Mouse (Mus musculus) erythroblast, embryonic 14.5 days (primary cell): ENCODE measurements around the gene Tm6sf1. TPM values are rescaled to one million over a fixed set of nuclear protein-coding genes. Genes with fewer than 3 reads are reported as not detected.

ENCODE experiments used
- H3K27me3 ChIP-seq: 2 replicates; pipeline ENCODE4 v1.6.1; 2012; ENCODE audit warnings: inconsistent platforms; ENCODE audit not compliant: control insufficient read depth
- H3K36me3 ChIP-seq: 2 replicates; pipeline ENCODE4 v1.6.1; 2012; ENCODE audit warnings: mild to moderate bottlenecking, inconsistent platforms; ENCODE audit not compliant: control insufficient read depth
- H3K4me1 ChIP-seq: 2 replicates; pipeline ENCODE4 v1.6.1; 2012; ENCODE audit warnings: inconsistent platforms; ENCODE audit not compliant: control insufficient read depth
- H3K4me3 ChIP-seq: replicated peaks from 2 replicates; pipeline ENCODE3; 2012; ENCODE audit warnings: moderate library complexity, mild to moderate bottlenecking, inconsistent platforms
- H3K9me3 ChIP-seq: 2 replicates; pipeline ENCODE4 v1.6.1; 2012; ENCODE audit warnings: low read length, inconsistent platforms, mixed read lengths; ENCODE audit not compliant: control insufficient read depth
- GATA1 ChIP-seq: IDR thresholded peaks from 2 replicates; pipeline ENCODE4 v1.6.1; 2012; ENCODE audit warnings: low read length, inconsistent platforms, mixed read lengths
- TAL1 ChIP-seq: IDR thresholded peaks from 3 replicates; pipeline ENCODE4 v1.6.1; 2012; ENCODE audit warnings: low read length, inconsistent platforms, mixed read lengths
- polyA plus RNA-seq: library from polyadenylated mRNA; stranded (reverse); fragments of >175 nt; gene quantifications from 2 replicates; pipeline ENCODE4 v1.2.3, GENCODE M21; 2012

Tm6sf1 gene
- polyA plus RNA-seq, 1 experiment: 0.06 TPM

DNA sequence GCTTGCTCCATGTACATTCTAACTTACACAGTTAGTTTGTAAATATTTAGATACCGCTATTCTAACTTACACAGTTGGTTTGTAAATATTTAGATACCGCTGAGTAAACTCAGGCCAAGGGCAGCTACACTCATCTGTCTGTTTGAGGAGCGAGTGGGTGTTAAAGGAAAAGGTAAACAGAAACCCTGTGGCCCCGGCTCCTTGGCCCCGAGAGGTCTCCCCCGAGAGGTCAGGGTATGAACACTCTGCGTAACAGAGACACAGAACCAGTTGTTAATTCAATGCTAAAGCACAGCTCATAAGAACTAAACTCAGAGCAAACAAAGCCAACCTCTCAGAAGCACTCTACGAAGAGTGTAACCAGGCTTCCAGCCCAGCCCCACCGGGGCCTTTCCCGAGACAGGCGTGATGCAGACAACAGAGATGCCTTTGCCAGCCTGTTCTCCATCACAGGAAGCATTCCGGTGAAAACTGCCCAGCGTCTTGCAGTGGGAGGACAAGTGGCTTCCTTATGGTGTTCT, 13.8 kb downstream of the Tm6sf1 start:
- TF ChIP-seq TAL1 (no peak), GATA1 (no peak)
- H3K9me3 ChIP-seq: no peaks in the 10 kb centered on the region
- no peak overlapping the region for H3K4me3 ChIP-seq
- H3K36me3 ChIP-seq: no peaks in the 10 kb centered on the region
- H3K27me3 ChIP-seq: peaks cover 6% of the 10 kb centered on the region; the same call in 1 of the 2 replicates
- no peaks in the 10 kb centered on the region for H3K4me1 ChIP-seq

DNA sequence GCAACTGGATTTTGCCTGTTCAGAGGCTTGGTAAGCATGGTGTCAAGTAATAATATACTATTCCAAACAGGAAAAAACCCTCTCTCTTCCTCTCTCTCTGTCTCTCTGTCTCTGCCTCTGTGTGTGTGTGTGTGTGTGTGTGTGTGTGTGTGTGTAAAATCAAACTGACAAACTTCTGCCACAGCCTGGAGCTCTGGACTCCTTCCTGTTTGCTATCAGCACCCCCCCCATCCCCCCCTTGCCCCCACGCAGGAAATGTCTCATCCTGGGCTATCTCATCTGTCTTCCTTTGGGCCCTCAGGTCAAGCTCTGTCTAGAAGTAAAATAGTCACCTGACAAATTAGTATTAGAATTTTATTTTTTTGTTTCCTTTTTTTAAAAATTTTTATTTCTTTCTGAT, 15.0 kb downstream of the Tm6sf1 start:
- Histone ChIP-seq H3K4me1 (no peaks in the 10 kb centered on the region), H3K27me3 (peaks cover 18% of the 10 kb centered on the region), H3K9me3 (no peaks in the 10 kb centered on the region), H3K4me3 (no peak overlapping the region), H3K36me3 (no peaks in the 10 kb centered on the region)
- TF ChIP-seq TAL1: no peak
- TF ChIP-seq GATA1: no peak

DNA sequence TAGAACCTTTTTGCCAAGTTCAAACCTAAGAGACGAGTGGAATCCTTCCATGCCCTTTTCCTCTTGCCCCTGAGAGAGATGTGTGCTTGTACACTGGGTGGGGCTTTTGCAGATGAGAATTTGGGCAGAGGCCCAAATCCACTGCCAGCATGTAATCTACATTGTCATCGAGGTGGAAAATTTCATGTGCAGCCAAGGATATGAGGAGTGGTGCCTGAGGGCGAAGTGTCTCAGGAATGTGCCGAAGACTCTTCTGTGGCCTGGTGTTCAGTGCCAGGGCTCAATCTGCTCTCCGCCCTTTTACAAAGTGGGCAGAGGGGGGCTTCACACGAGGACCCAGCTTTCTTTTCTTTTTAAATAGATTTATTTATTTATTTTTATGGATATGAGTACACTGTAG, 15.8 kb downstream of the Tm6sf1 start:
- TF ChIP-seq GATA1 (no peak), TAL1 (no peak)
- H3K36me3 ChIP-seq: no peaks in the 10 kb centered on the region
- no peak overlapping the region for H3K4me3 ChIP-seq
- peaks cover 17% of the 10 kb centered on the region for H3K27me3 ChIP-seq
- no peaks in the 10 kb centered on the region for H3K9me3 ChIP-seq
- H3K4me1 ChIP-seq: no peaks in the 10 kb centered on the region

- H3K36me3 ChIP-seq: no peaks in the 10 kb centered on the region
- no peak for TF ChIP-seq GATA1
- TF ChIP-seq TAL1: no peak
- peaks cover 13% of the 10 kb centered on the region for H3K27me3 ChIP-seq
Observed at GRCm38 (mm10) chr7:81875372-81875771, 16.6 kb downstream of the Tm6sf1 start.

GRCm38 (mm10) chr7:81880286-81880685, 21.5 kb downstream of the Tm6sf1 start:
- TF ChIP-seq GATA1: no peak
- TF ChIP-seq TAL1: no peak
- Histone ChIP-seq H3K4me1 (no peaks in the 10 kb centered on the region), H3K36me3 (no peaks in the 10 kb centered on the region), H3K27me3 (peaks cover 15% of the 10 kb centered on the region), H3K4me3 (no peak overlapping the region), H3K9me3 (no peaks in the 10 kb centered on the region)

More at GRCm38 (mm10) chr7:81875372-81875771, 16.6 kb downstream of the Tm6sf1 start:
- no peak overlapping the region for H3K4me3 ChIP-seq
- no peaks in the 10 kb centered on the region for H3K4me1 ChIP-seq
- H3K9me3 ChIP-seq: no peaks in the 10 kb centered on the region

DNA sequence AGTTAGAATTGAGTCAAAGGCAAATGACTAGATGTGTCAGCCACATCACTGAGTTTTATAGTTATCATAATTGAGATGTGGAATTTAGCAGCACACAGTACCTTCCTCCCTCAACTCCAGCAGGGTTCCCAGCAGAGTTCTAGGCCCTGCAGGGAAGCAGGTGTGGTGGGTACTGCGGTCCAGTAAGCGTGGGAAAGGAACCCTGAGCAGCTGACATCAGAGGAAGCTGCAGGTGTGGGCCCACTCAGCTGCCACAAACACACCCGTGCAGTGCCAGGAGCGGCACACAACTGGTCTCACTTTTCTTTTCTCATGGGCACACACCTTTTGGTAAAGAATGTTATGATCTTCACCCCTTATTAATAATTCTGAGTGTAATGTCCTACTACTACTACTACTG, 22.0 kb downstream of the Tm6sf1 start:
- peaks cover 15% of the 10 kb centered on the region for H3K27me3 ChIP-seq
- H3K4me1 ChIP-seq: no peaks in the 10 kb centered on the region
- no peaks in the 10 kb centered on the region for H3K9me3 ChIP-seq
- H3K36me3 ChIP-seq: no peaks in the 10 kb centered on the region
- H3K4me3 ChIP-seq: no peak overlapping the region
- no peak for TF ChIP-seq TAL1
- TF ChIP-seq GATA1: no peak

DNA sequence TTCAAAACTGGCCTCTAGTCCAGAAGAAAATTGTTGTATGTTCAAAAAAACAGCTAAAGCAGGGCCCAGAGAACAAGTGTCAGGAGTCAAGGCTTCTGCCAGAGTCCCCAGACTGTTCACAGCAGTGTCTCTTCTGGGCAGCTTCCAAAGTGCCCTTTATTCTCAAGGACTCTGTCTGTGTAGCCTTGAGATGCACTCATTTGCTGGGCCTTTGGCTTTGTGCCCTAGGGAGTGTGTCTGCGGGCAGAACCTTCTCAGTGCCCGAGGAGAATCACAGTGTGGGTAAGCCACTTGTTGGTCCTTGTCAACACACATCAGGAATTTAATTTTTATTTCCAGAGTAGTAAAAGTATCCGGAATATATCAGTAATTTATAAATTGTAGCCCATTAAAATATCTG, 22.8 kb downstream of the Tm6sf1 start:
- H3K4me1 ChIP-seq: no peaks in the 10 kb centered on the region
- no peaks in the 10 kb centered on the region for H3K9me3 ChIP-seq
- H3K4me3 ChIP-seq: no peak overlapping the region
- no peaks in the 10 kb centered on the region for H3K36me3 ChIP-seq
- TF ChIP-seq GATA1: no peak
- no peak for TF ChIP-seq TAL1
- peaks cover 17% of the 10 kb centered on the region for H3K27me3 ChIP-seq

GRCm38 (mm10) chr7:81885128-81885527, 26.3 kb downstream of the Tm6sf1 start:
- no peaks in the 10 kb centered on the region for H3K36me3 ChIP-seq
- no peaks in the 10 kb centered on the region for H3K4me1 ChIP-seq
- H3K27me3 ChIP-seq: peaks cover 8% of the 10 kb centered on the region; the same call in 1 of the 2 replicates
- TF ChIP-seq TAL1: no peak
- no peak overlapping the region for H3K4me3 ChIP-seq
- H3K9me3 ChIP-seq: no peaks in the 10 kb centered on the region

DNA sequence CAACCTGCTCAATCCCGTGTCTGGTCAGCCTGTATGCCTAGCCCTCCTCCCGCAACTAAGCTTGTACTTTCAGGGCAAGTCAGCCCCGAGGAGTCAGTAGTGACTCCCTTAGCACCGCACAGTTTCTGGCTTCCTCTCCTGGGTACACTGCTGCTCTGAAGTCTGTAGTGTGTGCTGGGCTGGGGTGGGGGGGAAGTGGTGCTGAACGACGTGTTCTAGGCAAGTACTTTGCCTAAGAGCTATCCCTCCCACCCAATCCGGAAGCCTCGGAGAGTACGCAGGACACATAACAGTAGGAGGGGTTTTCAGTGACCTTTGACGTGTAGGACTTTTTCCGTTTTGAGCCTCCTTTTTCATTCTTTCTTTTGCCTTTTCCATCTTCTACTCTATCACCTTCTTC, 40.6 kb downstream of the Tm6sf1 start:
- Histone ChIP-seq H3K4me3 (no peak overlapping the region), H3K4me1 (no peaks in the 10 kb centered on the region), H3K9me3 (no peaks in the 10 kb centered on the region), H3K27me3 (peaks cover 6% of the 10 kb centered on the region), H3K36me3 (no peaks in the 10 kb centered on the region)
- TF ChIP-seq GATA1: no peak
- no peak for TF ChIP-seq TAL1

- TF ChIP-seq GATA1 (no peak), TAL1 (no peak)
- no peaks in the 10 kb centered on the region for H3K4me1 ChIP-seq
Observed at GRCm38 (mm10) chr7:81904094-81904493, 45.3 kb downstream of the Tm6sf1 start.

More at GRCm38 (mm10) chr7:81904094-81904493, 45.3 kb downstream of the Tm6sf1 start:
- no peaks in the 10 kb centered on the region for H3K36me3 ChIP-seq
- no peak overlapping the region for H3K4me3 ChIP-seq
- H3K9me3 ChIP-seq: no peaks in the 10 kb centered on the region
- H3K27me3 ChIP-seq: peaks cover 4% of the 10 kb centered on the region
